Mouse (Mus musculus) left cerebral cortex, postnatal 4 days (tissue): Measurements from ENCODE around the gene Palld. TPM values are rescaled to one million over a fixed set of nuclear protein-coding genes. Genes with fewer than 3 reads are reported as not detected.

Source experiments
- DNase-seq: peaks from one replicate; pipeline ENCODE4 v3.0.0-alpha.2; 2022
- intact Hi-C: fragments of 180-260 bp; cut with DNase I; formaldehyde crosslinking; loops from one replicate; pipeline ENCODE4 v1.15.1; 2025
- total RNA-seq, 2 experiments: library from RNA; stranded (reverse); gene quantifications; 2 replicates each; pipeline ENCODE4 v1.2.3; 2021

The Palld gene
- total RNA-seq: 1 to 10 TPM; 7.3 to 9.5 TPM

GRCm38 (mm10) chr8:61902521-61902920, at the start of gene Palld:
TSS of gene Palld (minus strand) at chr8:61902690.
- no peak for DNase-seq
- intact Hi-C loops: loop anchor here (10.0 kb wide), 1 partner anchor 132 kb away; no protein-coding TSS in a partner anchor

- intact Hi-C loops: no loop called here
- no peak for DNase-seq
Measured at GRCm38 (mm10) chr8:61937576-61937975, 35.1 kb upstream of the Palld start.

- intact Hi-C loops: no loop called here
- DNase-seq: no peak
Measured at GRCm38 (mm10) chr8:61933243-61933642, 30.8 kb upstream of the Palld start.

- DNase-seq: peak; percentile 84
- intact Hi-C loops: no loop called here
Measured at GRCm38 (mm10) chr8:61927777-61928494, 25.4 kb upstream of the Palld start, which contains the start of gene Ddx60. TSS of gene Ddx60 (plus strand) at chr8:61928087.

GRCm38 (mm10) chr8:61924518-61924917, 22.0 kb upstream of the Palld start:
- intact Hi-C loops: no loop called here
- no peak for DNase-seq

- intact Hi-C loops: no loop called here
- DNase-seq: no peak
Measured at GRCm38 (mm10) chr8:61921454-61922054, 19.1 kb upstream of the Palld start.

GRCm38 (mm10) chr8:61920389-61920788, 17.9 kb upstream of the Palld start:
- intact Hi-C loops: no loop called here
- DNase-seq: no peak

- DNase-seq: no peak
- intact Hi-C loops: no loop called here
Measured at GRCm38 (mm10) chr8:61919145-61919788, 16.8 kb upstream of the Palld start.

- no peak for DNase-seq
- intact Hi-C loops: no loop called here
Measured at GRCm38 (mm10) chr8:61917287-61917686, 14.8 kb upstream of the Palld start.

GRCm38 (mm10) chr8:61913957-61914356, 11.5 kb upstream of the Palld start:
- intact Hi-C loops: no loop called here
- DNase-seq: no peak

GRCm38 (mm10) chr8:61912817-61913216, 10.3 kb upstream of the Palld start:
- no peak for DNase-seq
- intact Hi-C loops: no loop called here

- intact Hi-C loops: loop anchor here (10.0 kb wide), 1 partner anchor 125 kb away; no protein-coding TSS in a partner anchor
- no peak for DNase-seq
Measured at GRCm38 (mm10) chr8:61909313-61909712, 6.8 kb upstream of the Palld start.

- no peak for DNase-seq
- intact Hi-C loops: loop anchor here (10.0 kb wide), 1 partner anchor 126 kb away; no protein-coding TSS in a partner anchor
Measured at GRCm38 (mm10) chr8:61908303-61909215, 6.1 kb upstream of the Palld start.

GRCm38 (mm10) chr8:61901028-61901717, 1.3 kb downstream of the Palld start:
- intact Hi-C loops: loop anchor here (10.0 kb wide), 1 partner anchor 134 kb away; no protein-coding TSS in a partner anchor
- DNase-seq: no peak

- intact Hi-C loops: no loop called here
Measured at GRCm38 (mm10) chr8:61897402-61897801, 5.1 kb downstream of the Palld start.

GRCm38 (mm10) chr8:61896742-61897141, 5.7 kb downstream of the Palld start:
- no peak for DNase-seq
- intact Hi-C loops: no loop called here

More at GRCm38 (mm10) chr8:61897402-61897801, 5.1 kb downstream of the Palld start:
- DNase-seq: no peak

- DNase-seq: peak; percentile 38
- intact Hi-C loops: no loop called here
Measured at GRCm38 (mm10) chr8:61894062-61894461, 8.4 kb downstream of the Palld start.

- DNase-seq: no peak
- intact Hi-C loops: loop anchor here (5.0 kb wide), 2 partner anchors 335 to 355 kb away; no protein-coding TSS in a partner anchor
Measured at GRCm38 (mm10) chr8:61877607-61878006, 24.9 kb downstream of the Palld start.

GRCm38 (mm10) chr8:61875290-61875689, 27.2 kb downstream of the Palld start:
- peak; percentile 37 for DNase-seq

GRCm38 (mm10) chr8:61873994-61874393, 28.5 kb downstream of the Palld start:
- DNase-seq: no peak
- intact Hi-C loops: loop anchor here (5.0 kb wide), 1 partner anchor 172 kb away; no protein-coding TSS in a partner anchor

More at GRCm38 (mm10) chr8:61875290-61875689, 27.2 kb downstream of the Palld start:
- intact Hi-C loops: loop anchor here (5.0 kb wide), 2 partner anchors 333 to 353 kb away; no protein-coding TSS in a partner anchor
